Mouse (Mus musculus): ENCODE measurements around the gene Xylt2. TPM values are rescaled to one million over a fixed set of nuclear protein-coding genes. Genes with fewer than 3 reads are reported as not detected.

The Xylt2 gene
- total RNA-seq (2014; fragmentation: Nextera tagmentation) = 4.5 and 9.9 TPM in 2 replicates
- total RNA-seq (2017) = 6.6 and 7.0 TPM in 2 replicates
- 14.7 and 16.4 TPM in 2 replicates for polyA plus RNA-seq (2012)

DNA sequence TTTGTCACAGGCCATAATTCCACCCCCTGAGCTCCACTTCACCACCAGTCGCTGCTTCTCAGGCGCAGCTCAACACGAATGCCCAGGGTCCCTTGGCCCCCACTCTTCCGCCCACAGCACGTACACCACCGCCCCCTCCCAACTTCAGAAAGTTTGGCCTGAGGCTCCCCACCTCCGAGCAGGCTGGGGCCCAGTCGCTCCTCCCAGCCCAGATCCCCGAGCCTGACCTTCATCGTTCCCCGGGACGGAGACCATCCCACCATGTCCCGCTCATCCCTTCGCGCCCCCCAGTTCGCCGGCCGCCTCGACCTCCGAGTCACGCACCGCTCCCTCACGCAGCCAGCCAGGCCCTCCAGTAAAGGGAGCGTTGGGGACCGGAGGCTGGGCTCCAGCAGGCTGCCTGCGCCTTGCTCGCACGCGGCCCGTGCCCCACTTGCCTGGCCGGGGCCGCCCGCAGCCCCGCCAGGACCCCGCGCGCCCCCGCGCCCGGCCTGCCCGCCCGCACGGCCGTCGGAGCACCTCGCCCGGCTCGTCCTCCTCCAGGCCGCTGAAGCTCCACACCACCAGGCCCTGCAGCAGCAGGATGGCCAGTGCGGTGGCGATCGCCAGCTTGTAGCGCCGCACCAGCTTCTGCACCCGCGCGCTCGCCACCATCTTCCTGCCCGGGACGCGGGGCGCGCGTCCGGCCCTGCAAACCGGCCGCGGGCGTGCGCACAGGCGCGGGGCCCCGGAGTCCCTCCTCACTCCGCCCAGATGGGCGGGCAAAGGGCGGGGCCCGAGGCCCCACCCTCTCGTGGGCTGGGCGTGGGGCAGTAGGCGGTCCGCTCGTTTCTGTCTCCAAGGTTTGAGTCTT is at the start of gene Xylt2:
Xylt2 (minus strand) TSS at position 762 of the 853 bp plus-strand sequence.
- DNase-seq (ENCODE audit: low spot score) = peak; percentile 93
- Histone ChIP-seq H3K9me3 (replicated peaks) (no peaks in the 10 kb centered on the region), H3K27me3 (ENCODE audit: insufficient read depth, low read length) (peaks cover 6% of the 10 kb centered on the region; the same call in 1 of the 2 replicates), H3K4me3 (ENCODE audit: low read depth, low read length) (peak within 1 kb of the TSS; percentile 96), H3K36me3 (replicated peaks) (peaks cover 34% of the 10 kb centered on the region), H3K4me1 (ENCODE audit: insufficient read depth, low read depth, low read length) (peaks cover 23% of the 10 kb centered on the region)
- TF ChIP-seq POLR2AphosphoS5 (IDR thresholded peaks at IDR 0.05; ENCODE audit: insufficient replicate concordance, low read depth, low read length) = no peak
- ATAC-seq (ENCODE audit: extremely low read depth, insufficient number of reproducible peaks, low FRiP score, poor library complexity, severe bottlenecking) = peak; percentile 79

DNA sequence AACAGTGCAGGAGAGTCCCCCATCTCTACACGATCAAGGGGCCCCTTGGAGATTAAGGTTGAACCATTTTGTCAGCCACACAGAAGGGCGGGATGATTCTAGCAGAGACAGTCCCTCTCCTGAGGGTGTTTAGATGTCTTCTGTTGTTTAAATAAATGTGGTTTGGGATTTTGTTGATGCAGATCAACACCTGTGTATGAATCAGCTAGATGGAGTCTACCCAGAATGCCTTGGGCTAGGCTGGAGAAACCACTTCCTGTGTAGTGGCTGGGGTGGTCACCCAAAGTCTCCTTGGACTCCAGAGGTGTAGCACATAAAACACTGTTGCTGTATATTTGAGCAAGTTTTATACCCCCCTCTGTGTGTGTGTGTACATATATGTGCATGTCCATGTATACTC is 41.9 kb upstream of the Xylt2 start:
- no peak for ATAC-seq (ENCODE audit: extremely low read depth, insufficient number of reproducible peaks, low FRiP score, poor library complexity, severe bottlenecking)
- H3K27me3 ChIP-seq (ENCODE audit: insufficient read depth, low read length) = peaks cover 24% of the 10 kb centered on the region
- H3K9me3 ChIP-seq (replicated peaks) = peaks cover 1% of the 10 kb centered on the region; the same call in 1 of the 2 replicates
- TF ChIP-seq GATA2 (IDR thresholded peaks at IDR 0.05; ENCODE audit: borderline replicate concordance, low read depth, low read length) (no peak), POLR2AphosphoS5 (IDR thresholded peaks at IDR 0.05; ENCODE audit: insufficient replicate concordance, low read depth, low read length) (no peak), GATA1 (IDR thresholded peaks at IDR 0.05; ENCODE audit: borderline replicate concordance, low read length) (no peak), TAL1 (conservative IDR thresholded peaks at IDR 0.05; ENCODE audit: low read depth, low read length) (no peak), CTCF (IDR thresholded peaks at IDR 0.05; ENCODE audit: low read depth, low read length) (no peak)
- H3K36me3 ChIP-seq (replicated peaks) = no peaks in the 10 kb centered on the region
- no peak for DNase-seq (ENCODE audit: low spot score)
- no peaks in the 10 kb centered on the region for H3K4me1 ChIP-seq (ENCODE audit: insufficient read depth, low read depth, low read length)
- no peak overlapping the region for H3K4me3 ChIP-seq (ENCODE audit: low read depth, low read length)

DNA sequence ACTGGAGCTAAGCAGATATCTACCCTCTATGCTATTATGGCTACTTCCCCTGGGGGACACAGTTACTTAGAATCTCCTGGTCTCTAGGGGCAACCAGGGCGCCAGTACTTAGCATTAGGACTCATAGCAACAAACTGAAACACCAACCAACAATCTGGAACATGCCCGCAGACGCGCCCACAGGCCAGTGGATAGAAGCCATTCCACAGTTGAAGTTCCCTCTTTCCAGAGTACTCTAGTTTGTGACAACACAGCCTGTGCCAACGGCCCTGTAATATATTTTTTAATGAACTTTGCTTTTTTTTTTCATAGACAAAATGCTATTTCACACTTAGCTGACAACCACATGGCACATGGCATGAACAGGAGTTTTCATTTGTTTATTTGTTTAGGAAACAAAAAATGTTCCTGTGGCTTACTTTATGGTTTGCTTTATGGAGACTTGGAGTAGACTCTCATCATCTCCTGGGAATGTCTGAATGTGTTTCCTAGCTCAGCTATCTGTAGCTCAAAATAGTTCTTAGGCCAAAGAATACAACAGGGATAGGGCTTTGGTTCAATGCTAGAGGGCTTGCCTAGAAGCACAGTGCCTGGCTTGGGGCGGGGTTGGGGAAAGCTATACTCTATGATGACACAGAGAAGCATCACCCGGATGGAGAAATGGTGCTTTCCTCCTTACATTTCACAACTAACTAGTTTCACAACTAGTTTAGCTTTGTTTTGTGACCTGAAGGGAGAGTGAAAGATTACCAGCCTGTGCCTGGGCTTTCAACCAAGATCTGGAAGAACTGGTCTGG is 41.0 kb upstream of the Xylt2 start:
- Histone ChIP-seq H3K9me3 (replicated peaks) (peaks cover 2% of the 10 kb centered on the region; the same call in 1 of the 2 replicates), H3K4me1 (ENCODE audit: insufficient read depth, low read depth, low read length) (no peaks in the 10 kb centered on the region), H3K27me3 (ENCODE audit: insufficient read depth, low read length) (peaks cover 29% of the 10 kb centered on the region), H3K36me3 (replicated peaks) (no peaks in the 10 kb centered on the region), H3K4me3 (ENCODE audit: low read depth, low read length) (no peak overlapping the region)
- ATAC-seq (ENCODE audit: extremely low read depth, insufficient number of reproducible peaks, low FRiP score, poor library complexity, severe bottlenecking) = no peak
- DNase-seq (ENCODE audit: low spot score) = no peak
- TF ChIP-seq GATA1 (IDR thresholded peaks at IDR 0.05; ENCODE audit: borderline replicate concordance, low read length) = no peak
- no peak for TF ChIP-seq GATA2 (IDR thresholded peaks at IDR 0.05; ENCODE audit: borderline replicate concordance, low read depth, low read length)
- TF ChIP-seq CTCF (IDR thresholded peaks at IDR 0.05; ENCODE audit: low read depth, low read length) = no peak
- no peak for TF ChIP-seq TAL1 (conservative IDR thresholded peaks at IDR 0.05; ENCODE audit: low read depth, low read length)
- no peak for TF ChIP-seq POLR2AphosphoS5 (IDR thresholded peaks at IDR 0.05; ENCODE audit: insufficient replicate concordance, low read depth, low read length)

DNA sequence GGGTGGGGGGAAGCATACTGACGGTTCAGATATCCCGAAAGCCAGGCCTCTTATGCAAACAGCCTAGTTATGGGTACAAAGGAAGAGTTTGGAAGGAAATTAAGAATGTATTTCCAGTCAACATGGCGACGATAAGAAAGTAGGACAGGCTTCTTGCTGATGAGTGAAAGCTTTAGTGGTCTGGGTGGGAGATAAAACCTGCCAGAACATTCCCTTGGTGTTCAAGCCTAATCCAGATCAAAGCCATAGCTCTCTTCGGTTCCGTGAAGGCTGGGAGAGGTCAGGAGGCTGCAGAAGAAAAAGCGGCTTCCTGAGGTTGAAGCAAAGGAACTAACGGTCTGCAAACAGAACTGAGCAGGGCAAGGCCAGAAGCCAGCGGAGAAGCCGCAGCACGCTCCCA is 39.9 kb upstream of the Xylt2 start:
- peaks cover 2% of the 10 kb centered on the region; the same call in 1 of the 2 replicates for H3K9me3 ChIP-seq (replicated peaks)
- ATAC-seq (ENCODE audit: extremely low read depth, insufficient number of reproducible peaks, low FRiP score, poor library complexity, severe bottlenecking) = no peak

DNA sequence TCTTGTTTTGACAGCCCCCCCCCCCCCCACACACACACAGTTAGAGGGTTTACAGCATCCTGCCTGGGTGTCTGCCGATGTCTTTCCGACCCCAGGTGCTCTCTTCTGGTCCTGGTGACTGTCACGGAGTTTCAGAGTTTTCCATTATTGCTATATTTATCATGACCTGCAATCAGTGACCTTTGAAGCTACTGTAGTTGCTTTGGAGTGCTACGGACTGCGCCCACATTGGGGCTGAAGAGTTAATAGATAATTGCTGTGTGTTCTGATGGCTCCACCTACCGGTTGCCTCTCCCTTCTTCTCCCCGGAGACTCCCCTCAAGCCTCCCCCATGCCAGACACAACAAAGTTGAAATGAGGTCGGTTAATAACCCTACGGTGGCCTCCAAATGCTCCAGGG is 39.4 kb upstream of the Xylt2 start:
- Histone ChIP-seq H3K4me3 (ENCODE audit: low read depth, low read length) (no peak overlapping the region), H3K36me3 (replicated peaks) (no peaks in the 10 kb centered on the region), H3K4me1 (ENCODE audit: insufficient read depth, low read depth, low read length) (no peaks in the 10 kb centered on the region), H3K27me3 (ENCODE audit: insufficient read depth, low read length) (peaks cover 18% of the 10 kb centered on the region), H3K9me3 (replicated peaks) (peaks cover 2% of the 10 kb centered on the region; the same call in 1 of the 2 replicates)
- no peak for DNase-seq (ENCODE audit: low spot score)
- TF ChIP-seq CTCF (IDR thresholded peaks at IDR 0.05; ENCODE audit: low read depth, low read length) (no peak), TAL1 (conservative IDR thresholded peaks at IDR 0.05; ENCODE audit: low read depth, low read length) (no peak), POLR2AphosphoS5 (IDR thresholded peaks at IDR 0.05; ENCODE audit: insufficient replicate concordance, low read depth, low read length) (no peak), GATA2 (IDR thresholded peaks at IDR 0.05; ENCODE audit: borderline replicate concordance, low read depth, low read length) (no peak), GATA1 (IDR thresholded peaks at IDR 0.05; ENCODE audit: borderline replicate concordance, low read length) (no peak)
- ATAC-seq (ENCODE audit: extremely low read depth, insufficient number of reproducible peaks, low FRiP score, poor library complexity, severe bottlenecking) = no peak

More for the DNA sequence above, 39.9 kb upstream of the Xylt2 start:
- H3K4me1 ChIP-seq (ENCODE audit: insufficient read depth, low read depth, low read length) = no peaks in the 10 kb centered on the region
- TF ChIP-seq CTCF (IDR thresholded peaks at IDR 0.05; ENCODE audit: low read depth, low read length) = no peak
- no peak for TF ChIP-seq POLR2AphosphoS5 (IDR thresholded peaks at IDR 0.05; ENCODE audit: insufficient replicate concordance, low read depth, low read length)
- no peak for TF ChIP-seq TAL1 (conservative IDR thresholded peaks at IDR 0.05; ENCODE audit: low read depth, low read length)
- no peak for TF ChIP-seq GATA2 (IDR thresholded peaks at IDR 0.05; ENCODE audit: borderline replicate concordance, low read depth, low read length)
- no peak for TF ChIP-seq GATA1 (IDR thresholded peaks at IDR 0.05; ENCODE audit: borderline replicate concordance, low read length)
- H3K27me3 ChIP-seq (ENCODE audit: insufficient read depth, low read length) = peaks cover 20% of the 10 kb centered on the region
- no peaks in the 10 kb centered on the region for H3K36me3 ChIP-seq (replicated peaks)
- no peak overlapping the region for H3K4me3 ChIP-seq (ENCODE audit: low read depth, low read length)
- DNase-seq (ENCODE audit: low spot score) = no peak

DNA sequence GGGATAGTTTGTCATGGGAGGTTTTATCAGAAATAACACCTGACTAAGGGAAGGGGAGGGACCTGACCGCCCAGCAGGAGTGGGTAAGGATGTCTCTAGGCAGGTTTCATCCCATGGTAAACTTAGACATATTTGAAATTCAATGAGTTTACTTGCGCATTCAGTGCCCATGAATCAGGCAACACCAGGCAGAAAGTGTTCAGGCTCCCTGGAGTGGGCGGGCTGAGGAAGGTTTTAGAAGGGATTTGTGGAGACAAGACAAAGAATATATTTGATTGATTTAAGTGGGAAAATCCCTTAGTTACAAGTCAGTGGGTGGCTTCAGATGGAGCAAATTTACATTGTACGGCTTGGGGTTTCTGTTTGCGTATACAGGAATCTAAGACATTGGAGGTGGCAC is 38.3 kb upstream of the Xylt2 start:
- TF ChIP-seq GATA1 (IDR thresholded peaks at IDR 0.05; ENCODE audit: borderline replicate concordance, low read length) (no peak), POLR2AphosphoS5 (IDR thresholded peaks at IDR 0.05; ENCODE audit: insufficient replicate concordance, low read depth, low read length) (no peak), CTCF (IDR thresholded peaks at IDR 0.05; ENCODE audit: low read depth, low read length) (no peak), GATA2 (IDR thresholded peaks at IDR 0.05; ENCODE audit: borderline replicate concordance, low read depth, low read length) (no peak), TAL1 (conservative IDR thresholded peaks at IDR 0.05; ENCODE audit: low read depth, low read length) (no peak)
- Histone ChIP-seq H3K4me1 (ENCODE audit: insufficient read depth, low read depth, low read length) (no peaks in the 10 kb centered on the region), H3K9me3 (replicated peaks) (peaks cover 2% of the 10 kb centered on the region; the same call in 1 of the 2 replicates), H3K27me3 (ENCODE audit: insufficient read depth, low read length) (peaks cover 15% of the 10 kb centered on the region), H3K36me3 (replicated peaks) (no peaks in the 10 kb centered on the region), H3K4me3 (ENCODE audit: low read depth, low read length) (no peak overlapping the region)
- no peak for ATAC-seq (ENCODE audit: extremely low read depth, insufficient number of reproducible peaks, low FRiP score, poor library complexity, severe bottlenecking)
- DNase-seq (ENCODE audit: low spot score) = no peak

Measured in G1E (cell line).